Mouse (Mus musculus) bone marrow, adult 2 months (tissue): ENCODE measurements around the gene Trim59. TPM values are rescaled to one million over a fixed set of nuclear protein-coding genes. Genes with fewer than 3 reads are reported as not detected.

Experiments used
- H3K27ac ChIP-seq: fragments of 200-500 bp; 2 replicates; pipeline ENCODE4 v1.5.1; 2012; ENCODE audit warnings: low read depth, mild to moderate bottlenecking, control low read depth, inconsistent platforms, low read length; ENCODE audit not compliant: control insufficient read depth, poor library complexity, insufficient read depth
- H3K4me1 ChIP-seq: fragments of 200-500 bp; 2 replicates; pipeline ENCODE4 v1.6.1; 2011; ENCODE audit warnings: low read length; ENCODE audit not compliant: control insufficient read depth, insufficient read depth
- H3K4me3 ChIP-seq: fragments of 200-500 bp; replicated peaks from 2 replicates; pipeline ENCODE3; 2011; ENCODE audit warnings: mild to moderate bottlenecking, low read depth, low read length, control low read depth; ENCODE audit not compliant: control insufficient read depth
- CTCF ChIP-seq: fragments of 200-500 bp; IDR thresholded peaks from 2 replicates; pipeline ENCODE4 v1.5.1; 2011; ENCODE audit warnings: low read length, control low read depth; ENCODE audit not compliant: control insufficient read depth, insufficient read depth
- POLR2A ChIP-seq: fragments of 200-500 bp; IDR thresholded peaks from 2 replicates; pipeline ENCODE4 v1.6.1; 2011; ENCODE audit warnings: low read depth, mild to moderate bottlenecking, control low read depth, low read length, borderline replicate concordance; ENCODE audit not compliant: control insufficient read depth
- WGBS: fragments of 180-500 bp; shearing (Covaris S2); methylation state at CpG from one replicate; pipeline ENCODE4 v1.1.7; 2018; 5-methylcytosine and 5-hydroxymethylcytosine counted together
- polyA plus RNA-seq: library from polyadenylated mRNA; stranded (reverse); fragments of >200 nt; gene quantifications from 2 replicates; pipeline ENCODE4 v1.2.4, GENCODE M21; 2011; ENCODE audit warnings: low replicate concordance; ENCODE audit not compliant: missing spikeins, insufficient read depth, insufficient read length

Gene Trim59
- polyA plus RNA-seq: 56.7 and 73.7 TPM in 2 replicates

DNA sequence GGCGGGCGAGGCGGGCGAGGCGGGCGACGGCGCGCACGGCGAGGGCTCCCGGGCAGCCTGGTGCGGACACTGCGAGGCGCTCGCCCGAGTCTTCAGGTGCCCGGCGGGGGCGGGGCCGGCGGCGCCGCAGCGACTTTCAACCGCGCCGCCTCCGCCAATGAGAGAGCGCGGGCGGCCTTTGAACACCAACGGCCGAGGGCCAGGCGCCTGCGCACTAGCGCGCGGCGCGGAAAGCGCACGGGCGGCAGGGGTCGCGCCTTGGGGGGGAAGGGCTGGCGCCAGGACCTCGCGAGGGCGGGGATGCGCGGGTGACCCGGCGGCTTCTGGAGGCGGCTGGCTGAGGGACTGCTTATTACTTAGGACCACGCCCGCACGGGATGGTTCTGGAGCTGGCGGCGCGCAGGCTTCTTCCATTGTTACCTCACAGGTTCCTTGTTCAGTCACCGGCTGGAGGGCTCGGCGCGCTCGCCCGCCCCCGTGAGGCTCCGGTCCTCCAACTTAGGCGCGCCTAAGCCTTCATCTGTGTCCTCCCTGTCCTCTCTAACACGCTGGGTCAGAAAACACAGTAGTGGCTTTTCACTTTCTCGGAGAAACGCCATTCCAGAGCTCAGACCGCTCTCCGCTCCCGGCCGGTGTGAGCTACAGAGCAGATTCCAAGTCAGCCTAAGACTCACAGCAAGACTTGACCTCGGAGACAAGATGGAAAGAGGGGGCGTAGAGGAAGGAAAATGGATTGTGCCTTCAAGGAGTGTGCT is at the start of gene Trim59:
Gene Trim59 (minus strand): TSS at position 111 of the 755 bp plus-strand sequence.
- Histone ChIP-seq H3K4me3 (peak within 1 kb of the TSS; percentile 100), H3K27ac (peak within 1 kb of the TSS; percentile 96), H3K4me1 (no peaks in the 10 kb centered on the region; the same call in 1 of the 2 replicates)
- under 1% methylated on average over 80 of the region's 80 CpGs for WGBS
- TF ChIP-seq CTCF (no peak), POLR2A (peak; percentile 74)

DNA sequence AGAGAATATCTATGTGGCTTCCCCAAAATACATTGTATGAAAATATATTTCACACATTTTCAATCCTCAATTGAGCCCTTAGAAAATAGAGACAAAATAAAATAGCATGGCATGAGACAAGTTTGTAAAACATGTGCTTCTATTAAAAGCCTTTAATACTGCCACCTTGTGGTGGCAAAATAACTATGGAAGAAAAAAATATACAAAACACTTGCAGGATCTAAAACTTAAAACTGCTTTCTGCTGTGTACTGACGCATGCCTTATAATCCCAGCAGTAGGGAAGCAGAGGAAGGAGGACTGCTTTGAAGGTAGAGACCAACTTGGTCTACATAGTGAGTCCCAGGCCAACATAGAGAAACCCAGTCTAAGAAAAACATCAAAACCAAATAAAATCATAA is 19.4 kb upstream of the Trim59 start:
- peaks cover 2% of the 10 kb centered on the region; the same call in 1 of the 2 replicates for H3K4me1 ChIP-seq
- H3K4me3 ChIP-seq: no peak overlapping the region
- no peak for TF ChIP-seq POLR2A
- TF ChIP-seq CTCF: no peak
- WGBS: 22% methylated on average over 1 of the region's 1 CpGs
- H3K27ac ChIP-seq: no peak overlapping the region

DNA sequence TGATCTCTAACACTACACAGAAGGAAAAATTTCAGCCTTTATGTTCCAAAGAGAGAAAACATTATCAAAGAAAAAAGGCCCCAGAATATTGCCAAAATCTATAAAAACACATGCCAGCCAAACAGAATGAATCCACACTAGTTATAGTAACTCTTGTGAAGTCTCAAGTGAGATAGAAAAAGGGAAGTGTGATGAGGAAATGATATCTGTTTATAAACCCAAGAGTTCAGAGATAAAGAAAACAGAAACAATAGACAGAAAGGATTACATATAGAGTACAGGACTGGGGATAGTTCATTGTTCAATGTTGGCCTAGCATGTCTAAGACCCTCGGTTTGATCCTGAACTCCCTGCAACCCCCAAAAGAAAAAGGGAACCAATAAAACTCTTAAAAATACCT is 18.2 kb upstream of the Trim59 start:
- H3K4me3 ChIP-seq: no peak overlapping the region
- no peak overlapping the region for H3K27ac ChIP-seq
- TF ChIP-seq POLR2A: no peak
- no peak for TF ChIP-seq CTCF
- 33% methylated on average over 1 of the region's 1 CpGs for WGBS
- peaks cover 2% of the 10 kb centered on the region; the same call in 1 of the 2 replicates for H3K4me1 ChIP-seq

DNA sequence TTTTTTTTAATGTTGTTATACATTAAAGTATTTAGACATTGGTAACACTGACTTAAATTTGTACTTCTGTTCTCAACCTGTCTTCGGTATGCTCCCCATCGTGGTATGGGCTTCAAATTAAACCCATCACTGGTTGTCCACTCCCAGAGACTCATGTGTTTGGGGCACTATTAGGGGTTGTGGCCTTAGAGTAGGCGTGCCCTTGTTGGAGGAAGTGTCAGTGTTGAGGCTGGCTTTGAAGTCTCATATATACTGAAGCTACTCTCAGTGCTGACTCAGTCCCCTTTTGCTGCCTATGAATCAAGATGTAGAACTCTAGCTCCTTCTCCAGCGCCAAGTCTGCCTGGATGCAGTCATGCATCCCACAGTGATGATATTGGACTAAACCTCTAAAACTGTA is 16.1 kb upstream of the Trim59 start:
- Histone ChIP-seq H3K4me3 (no peak overlapping the region), H3K4me1 (peaks cover 2% of the 10 kb centered on the region; the same call in 1 of the 2 replicates), H3K27ac (no peak overlapping the region)
- TF ChIP-seq CTCF: no peak
- no peak for TF ChIP-seq POLR2A
- WGBS: 91% methylated on average over 4 of the region's 4 CpGs

DNA sequence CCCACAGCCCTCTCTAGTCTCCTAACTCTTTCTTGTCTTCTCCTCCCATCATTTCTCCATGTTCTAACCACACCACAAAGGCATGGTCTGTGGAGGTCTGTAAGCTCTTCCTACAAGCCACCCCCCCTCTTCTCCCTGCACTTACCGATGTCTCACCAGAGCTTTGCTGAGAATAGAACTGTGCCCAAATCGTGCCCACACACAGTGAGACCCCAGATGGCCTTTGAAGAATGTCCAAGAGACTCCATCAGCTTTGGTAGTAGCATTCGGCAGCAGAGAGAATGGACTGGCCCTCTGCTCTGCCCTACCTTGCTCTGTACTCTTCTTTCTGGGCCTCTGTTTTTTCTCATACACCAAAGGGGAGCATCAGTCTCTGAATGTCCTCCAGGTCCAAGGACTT is 11.3 kb upstream of the Trim59 start:
- H3K27ac ChIP-seq: no peak overlapping the region
- no peak overlapping the region for H3K4me3 ChIP-seq
- 77% methylated on average over 3 of the region's 3 CpGs for WGBS
- no peaks in the 10 kb centered on the region; the same call in 1 of the 2 replicates for H3K4me1 ChIP-seq
- no peak for TF ChIP-seq POLR2A
- no peak for TF ChIP-seq CTCF

DNA sequence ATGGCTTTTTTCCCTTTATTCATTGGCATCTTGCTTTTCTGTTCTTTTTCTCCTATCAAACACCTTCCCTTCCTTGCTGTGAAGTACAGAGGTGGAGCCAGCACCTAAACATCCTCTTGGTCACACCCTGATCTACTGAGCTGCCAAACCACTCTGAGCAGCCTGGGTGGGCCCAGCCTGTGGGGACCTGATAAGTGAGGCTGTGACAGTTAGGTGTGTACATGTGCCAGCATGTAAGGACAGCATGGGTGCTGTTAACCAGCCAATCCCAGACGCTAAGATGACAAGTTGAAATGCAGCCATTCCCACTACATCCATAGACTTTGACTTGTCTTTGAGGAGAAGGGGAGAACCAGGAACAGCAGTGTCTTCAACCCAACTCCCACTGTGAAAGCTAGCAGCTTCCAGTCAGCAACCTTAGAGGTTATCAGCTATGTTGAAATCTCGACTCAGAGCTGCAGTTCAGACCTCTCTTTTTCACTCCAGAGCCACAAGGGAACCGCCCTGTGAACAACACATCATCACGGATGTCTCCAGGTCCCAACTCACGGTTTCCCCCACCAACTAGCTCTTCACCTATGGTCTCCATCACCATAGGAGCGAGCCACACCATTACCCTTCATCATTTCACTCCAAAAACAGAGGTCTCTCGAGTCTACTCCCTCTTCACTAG is 10.3 kb upstream of the Trim59 start:
- Histone ChIP-seq H3K4me1 (no peaks in the 10 kb centered on the region; the same call in 1 of the 2 replicates), H3K4me3 (no peak overlapping the region), H3K27ac (peak overlapping the region; percentile 93)
- WGBS: 58% methylated on average over 7 of the region's 7 CpGs
- TF ChIP-seq CTCF: no peak
- no peak for TF ChIP-seq POLR2A

DNA sequence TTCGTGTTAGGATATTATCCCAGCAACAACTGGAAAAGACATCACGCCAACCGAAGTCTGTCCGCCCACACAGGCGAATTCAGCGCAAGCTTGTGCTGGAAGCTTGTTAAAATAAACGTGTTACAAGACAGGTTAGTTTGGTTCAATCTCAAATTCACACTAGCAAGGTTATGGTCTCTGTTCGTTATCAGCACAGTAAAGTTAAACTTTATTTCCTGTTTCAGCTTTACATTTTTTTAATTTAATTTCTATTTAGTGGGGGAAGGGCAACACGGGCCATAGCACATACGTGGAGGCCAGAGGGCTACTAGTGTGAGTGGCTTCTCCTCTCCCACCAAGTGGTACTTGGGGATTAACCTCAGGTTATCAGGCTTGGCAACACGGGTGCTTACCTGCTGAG is 7.3 kb upstream of the Trim59 start:
- TF ChIP-seq CTCF (no peak), POLR2A (no peak)
- Histone ChIP-seq H3K4me1 (no peaks in the 10 kb centered on the region; the same call in 1 of the 2 replicates), H3K27ac (no peak overlapping the region), H3K4me3 (no peak overlapping the region)
- WGBS: 71% methylated on average over 11 of the region's 11 CpGs

DNA sequence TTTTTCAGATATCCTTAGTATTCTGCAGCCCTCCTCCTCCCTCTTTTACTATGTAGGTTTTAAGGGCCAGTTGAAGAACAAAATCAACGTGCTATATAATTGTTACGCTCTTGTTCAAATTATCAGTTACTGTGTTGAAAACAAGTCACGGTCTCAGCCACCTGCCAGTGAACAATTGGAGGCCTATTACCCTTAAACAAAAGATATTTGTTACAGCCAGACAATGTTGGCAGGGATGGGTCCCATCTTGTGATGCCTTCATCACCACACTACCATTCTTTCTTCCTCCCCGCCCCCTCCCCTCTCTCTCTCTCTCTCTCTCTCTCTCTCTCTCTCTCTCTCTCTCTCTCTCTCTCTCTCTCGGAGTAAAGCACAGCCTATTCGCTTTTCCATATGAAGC is 4.5 kb upstream of the Trim59 start:
- no peak for TF ChIP-seq CTCF
- no peak for TF ChIP-seq POLR2A
- H3K27ac ChIP-seq: no peak overlapping the region
- H3K4me1 ChIP-seq: no peaks in the 10 kb centered on the region; the same call in 1 of the 2 replicates
- no peak overlapping the region for H3K4me3 ChIP-seq
- 93% methylated on average over 6 of the region's 6 CpGs for WGBS
